Mouse (Mus musculus): ENCODE measurements around the gene Casp2.

- TF ChIP-seq CTCF (IDR thresholded peaks at IDR 0.05; ENCODE audit: low read depth, low read length) (no peak), POLR2A (IDR thresholded peaks at IDR 0.05; ENCODE audit: extremely low read depth, insufficient read depth, low read length) (no peak)
Observed at GRCm38 (mm10) chr6:42260430-42260829, 4.4 kb upstream of the Casp2 start.

Measured in liver, adult 2 months (tissue).